ENCODE assay signal across 8 mouse cellular contexts in the genomic region with DNA sequence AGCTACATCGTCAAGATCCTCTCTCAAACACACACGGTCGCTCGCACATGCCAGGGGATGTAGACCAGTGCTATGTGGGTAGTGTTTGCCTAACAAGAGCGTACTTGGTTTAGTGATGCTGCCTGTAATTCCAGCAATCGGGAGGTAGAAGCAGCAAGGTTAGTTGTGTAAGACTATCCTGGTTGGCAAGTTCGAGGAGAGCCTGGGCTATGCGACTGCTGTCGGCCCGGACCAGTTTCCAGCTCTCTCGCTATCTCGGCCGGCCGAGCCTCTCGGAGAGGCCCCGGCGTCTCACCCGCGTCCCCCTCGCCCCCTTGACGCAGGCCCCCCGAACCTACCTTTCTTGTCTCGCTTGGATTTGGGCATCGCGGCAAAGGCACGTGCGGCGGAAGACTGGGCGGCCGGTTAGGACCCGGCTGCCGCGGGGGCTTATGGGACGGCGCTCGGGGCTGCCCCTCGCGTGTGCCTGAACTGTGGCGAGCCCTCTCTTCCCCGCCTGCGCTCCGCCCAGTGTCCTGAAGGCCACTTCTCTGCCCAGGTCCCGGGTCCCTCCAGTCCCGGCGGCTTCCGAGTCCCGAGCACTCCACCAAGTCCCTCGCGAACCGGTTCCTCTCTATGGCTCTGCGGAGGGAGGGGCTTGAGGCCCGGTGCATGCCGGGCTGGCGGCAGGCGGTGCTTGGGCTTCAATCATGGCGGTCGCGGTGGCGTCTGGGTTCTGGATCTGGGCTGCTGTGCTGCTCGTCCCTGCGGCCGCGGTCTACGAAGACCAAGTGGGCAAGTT. TPM values are rescaled to one million over a fixed set of nuclear protein-coding genes. Genes with fewer than 3 reads are reported as not detected.
DNase-seq lines count a peak whose midpoint lies in the region; ATAC-seq and TF ChIP-seq lines count a peak whose summit lies in the region.

Gene Mrto4, minus strand, starts transcription at position 646 of the 781 bp plus-strand sequence.
Gene Emc1, plus strand, starts transcription at position 657 of the 781 bp plus-strand sequence.
Gene Ubr4, plus strand, starts transcription at position 679 of the 781 bp plus-strand sequence.

- H3K9me3 ChIP-seq in ES-E14 (ENCODE audit: control insufficient read depth, insufficient read depth, low read depth, low read length): no peaks in the 10 kb centered on the region
- H3K9me3 ChIP-seq in forebrain, embryonic 15.5 days: no peaks in the 10 kb centered on the region
- no peaks in the 10 kb centered on the region for H3K9me3 ChIP-seq in liver, postnatal 0 days (ENCODE audit: low read length)
- H3K9me3 ChIP-seq in neural tube, embryonic 13.5 days: no peaks in the 10 kb centered on the region

- H3K27me3 ChIP-seq in forebrain, embryonic 15.5 days: no peaks in the 10 kb centered on the region
- no peaks in the 10 kb centered on the region for H3K27me3 ChIP-seq in liver, postnatal 0 days (ENCODE audit: insufficient read depth, low read length)
- H3K27me3 ChIP-seq in neural tube, embryonic 13.5 days: no peaks in the 10 kb centered on the region

- peaks cover 2 to 15% of the 10 kb centered on the region in 2 experiments; a peak in 2 of 4 replicates for H3K4me1 ChIP-seq in ES-E14 (ENCODE audit: control insufficient read depth in 2 of 2, insufficient read depth in 2 of 2, low read length in 2 of 2, poor library complexity in 1 of 2)
- peaks cover 19% of the 10 kb centered on the region for H3K4me1 ChIP-seq in forebrain, embryonic 15.5 days
- peaks cover 17% of the 10 kb centered on the region for H3K4me1 ChIP-seq in liver, postnatal 0 days (ENCODE audit: insufficient read depth)
- H3K4me1 ChIP-seq in neural tube, embryonic 13.5 days (replicated peaks): peaks cover 27% of the 10 kb centered on the region

- H3K4me3 ChIP-seq in ES-E14 (ENCODE audit: insufficient read depth in 1 of 2, low read depth in 1 of 2, low read length in 2 of 2, poor library complexity in 1 of 2, severe bottlenecking in 1 of 2): peak within 1 kb of the TSS; percentile 88 to 100
- H3K4me3 ChIP-seq in forebrain, embryonic 15.5 days: peak within 1 kb of the TSS; percentile 85
- H3K4me3 ChIP-seq in liver, postnatal 0 days (ENCODE audit: low read depth, low read length): peak within 1 kb of the TSS; percentile 66
- peak within 1 kb of the TSS; percentile 85 for H3K4me3 ChIP-seq in neural tube, embryonic 13.5 days

- peak; percentile 54; the same call in 1 of the 2 replicates for TF ChIP-seq EP300 in liver, postnatal 0 days (IDR thresholded peaks at IDR 0.05; ENCODE audit: low read depth)

- TF ChIP-seq CTCF in liver, postnatal 0 days (IDR thresholded peaks at IDR 0.05; ENCODE audit: low read depth): no peak

- peak; percentile 96 for ATAC-seq in forebrain, embryonic 15.5 days (replicated peaks)
- ATAC-seq in liver, postnatal 0 days: peak; percentile 95
- peak; percentile 95 for ATAC-seq in neural tube, embryonic 13.5 days (ENCODE audit: low read depth)

- no peak for DNase-seq in ES-E14 (ENCODE audit: low read depth, low spot score)
- DNase-seq in cerebellum, adult 11-12 months: peak; percentile 79
- peak; percentile 81 to 85 for DNase-seq in heart, postnatal 14 days
- peak; percentile 83 for DNase-seq in layer of hippocampus, adult 11-12 months (ENCODE audit: low spot score)
- peak; percentile 89 for DNase-seq in liver, postnatal 0 days
- DNase-seq in telencephalon, adult 2 months (ENCODE audit: low read depth, low spot score): peak; percentile 73

- WGBS in forebrain, embryonic 15.5 days: under 1% methylated on average over 62 of the region's 64 CpGs
- under 1% methylated on average over 59 of the region's 64 CpGs for WGBS in liver, postnatal 0 days (ENCODE audit: insufficient replicate concordance)
- WGBS in neural tube, embryonic 13.5 days: under 1% methylated on average over 64 of the region's 64 CpGs

- H3K36me3 ChIP-seq in ES-E14 (ENCODE audit: control insufficient read depth, insufficient read depth, low read length, poor library complexity, severe bottlenecking): peaks cover 36% of the 10 kb centered on the region
- H3K36me3 ChIP-seq in forebrain, embryonic 15.5 days: peaks cover 41% of the 10 kb centered on the region
- peaks cover 21% of the 10 kb centered on the region for H3K36me3 ChIP-seq in liver, postnatal 0 days (replicated peaks; ENCODE audit: insufficient read depth, low read length)
- peaks cover 55% of the 10 kb centered on the region for H3K36me3 ChIP-seq in neural tube, embryonic 13.5 days

- H3K9ac ChIP-seq in ES-E14 (ENCODE audit: insufficient read depth, low read depth, low read length, poor library complexity, severe bottlenecking): peak within 1 kb of the TSS; percentile 93
- H3K9ac ChIP-seq in forebrain, embryonic 15.5 days (replicated peaks): peak within 1 kb of the TSS; percentile 97
- H3K9ac ChIP-seq in liver, postnatal 0 days (replicated peaks): peak within 1 kb of the TSS; percentile 72
- peak within 1 kb of the TSS; percentile 95 for H3K9ac ChIP-seq in neural tube, embryonic 13.5 days

- in situ Hi-C loops in ES-E14 (cut with MboI; ENCODE audit: low sequenced_read_pairs in 2 of 2, unreplicated experiment in 2 of 2): no loop called here

- H3K27ac ChIP-seq in ES-E14 (ENCODE audit: insufficient read depth, low read depth, low read length, poor library complexity, severe bottlenecking): peak within 1 kb of the TSS; percentile 58
- H3K27ac ChIP-seq in forebrain, embryonic 15.5 days (replicated peaks): peak within 1 kb of the TSS; percentile 98
- peak within 1 kb of the TSS; percentile 90 for H3K27ac ChIP-seq in liver, postnatal 0 days (ENCODE audit: low read depth)
- H3K27ac ChIP-seq in neural tube, embryonic 13.5 days (replicated peaks): peak within 1 kb of the TSS; percentile 98

- peak within 1 kb of the TSS; percentile 82 for H3K4me2 ChIP-seq in forebrain, embryonic 15.5 days (replicated peaks)
- H3K4me2 ChIP-seq in liver, postnatal 0 days (ENCODE audit: low read depth, low read length): peak within 1 kb of the TSS; percentile 90
- peak within 1 kb of the TSS; percentile 97 for H3K4me2 ChIP-seq in neural tube, embryonic 13.5 days

- intact Hi-C loops in heart, postnatal 14 days (cut with DNase I): loop anchor here (2.0 kb wide), 1 partner anchor 29 kb away; no protein-coding TSS in a partner anchor

TF ChIP-seq in ES-E14, 5 proteins besides CTCF, POLR2A, EP300 and RAD21:
- TF ChIP-seq ZNF384 (IDR thresholded peaks at IDR 0.05; ENCODE audit: low read depth, low read length): no peak
- TF ChIP-seq HCFC1 (IDR thresholded peaks at IDR 0.05; ENCODE audit: borderline replicate concordance, insufficient read depth, low read length): peak; percentile 64; the same call in 1 of the 2 replicates
TF ChIP-seq in ES-E14: peak in this region for 1.

RNA-seq across cellular contexts. Expression of gene Mrto4, which starts in this region (rescaled TPM):
- total RNA-seq in ES-E14 (2012; rRNA removed): 290 and 318 TPM in 2 replicates
- polyA plus RNA-seq in forebrain, embryonic 15.5 days (2015; fragmentation: Nextera tagmentation; extraction: Ambion mirVana): 109 and 115 TPM in 2 replicates
- 10 to 100 TPM; 27.1 to 34.7 TPM for total RNA-seq in heart, postnatal 14 days (2021)
- polyA plus RNA-seq in liver, postnatal 0 days (2015; fragmentation: Nextera tagmentation; extraction: Ambion mirVana): 46.2 and 46.7 TPM in 2 replicates
- polyA plus RNA-seq in neural tube, embryonic 13.5 days (2015; fragmentation: Nextera tagmentation; extraction: Ambion mirVana): 86.7 and 90.3 TPM in 2 replicates

RNA-seq across cellular contexts. Expression of gene Emc1, which starts in this region (rescaled TPM):
- 88.0 and 136 TPM in 2 replicates for total RNA-seq in ES-E14 (2012; rRNA removed)
- 37.9 and 38.8 TPM in 2 replicates for polyA plus RNA-seq in forebrain, embryonic 15.5 days (2015; fragmentation: Nextera tagmentation; extraction: Ambion mirVana)
- total RNA-seq in heart, postnatal 14 days (2021): 10 to 100 TPM; 43.0 to 54.6 TPM
- polyA plus RNA-seq in liver, postnatal 0 days (2015; fragmentation: Nextera tagmentation; extraction: Ambion mirVana): 6.8 and 8.2 TPM in 2 replicates
- polyA plus RNA-seq in neural tube, embryonic 13.5 days (2015; fragmentation: Nextera tagmentation; extraction: Ambion mirVana): 39.9 and 41.7 TPM in 2 replicates

RNA-seq across cellular contexts. Expression of gene Ubr4, which starts in this region (rescaled TPM):
- 199 and 224 TPM in 2 replicates for total RNA-seq in ES-E14 (2012; rRNA removed)
- 79.5 and 85.6 TPM in 2 replicates for polyA plus RNA-seq in forebrain, embryonic 15.5 days (2015; fragmentation: Nextera tagmentation; extraction: Ambion mirVana)
- total RNA-seq in heart, postnatal 14 days (2021): 100 to 1,000 TPM; 109 to 115 TPM
- polyA plus RNA-seq in liver, postnatal 0 days (2015; fragmentation: Nextera tagmentation; extraction: Ambion mirVana): 24.6 and 24.7 TPM in 2 replicates
- polyA plus RNA-seq in neural tube, embryonic 13.5 days (2015; fragmentation: Nextera tagmentation; extraction: Ambion mirVana): 74.8 and 82.5 TPM in 2 replicates
